ENCODE assay signal across 19 mouse cellular contexts in the genomic region with DNA sequence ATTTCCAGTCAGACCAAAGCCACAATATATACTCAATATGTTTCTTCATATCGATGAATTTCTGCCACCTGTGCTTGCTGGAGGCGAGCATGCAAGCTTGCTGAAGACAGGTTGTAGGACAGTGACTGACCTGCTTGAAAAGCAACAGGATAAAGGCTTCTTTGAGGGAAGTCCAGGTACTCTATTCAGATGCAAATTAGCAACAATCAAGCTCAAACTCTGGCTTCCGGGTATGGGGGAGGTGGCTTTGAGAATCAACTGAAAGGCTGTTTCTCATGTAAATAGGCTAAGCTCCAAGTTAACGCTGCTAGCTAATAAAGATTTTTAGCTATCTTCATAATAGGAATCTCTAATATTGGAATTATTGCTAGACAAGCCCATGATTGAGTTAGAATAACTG.
"Had no signal": no experiment of that assay in that cellular context is flagged by ENCODE, and none has a peak within 500 bp of the region (broad histone marks: within the 10 kb centered on the region; RNA-seq: fewer than 3 reads in every experiment).

No protein-coding gene starts in this region.

- H3K4me1 ChIP-seq: lung, embryonic 15.5 days; megakaryocyte, embryonic 14.5 days; midbrain, embryonic 13.5 days; midbrain, embryonic 15.5 days; neural tube, embryonic 13.5 days; neural tube, embryonic 15.5 days had no signal

- H3K9ac ChIP-seq: lung, embryonic 15.5 days; midbrain, embryonic 13.5 days; midbrain, embryonic 15.5 days; neural tube, embryonic 13.5 days; neural tube, embryonic 15.5 days had no signal

- H3K27ac ChIP-seq: lung, embryonic 15.5 days; macrophage; midbrain, embryonic 13.5 days; midbrain, embryonic 15.5 days; neural tube, embryonic 13.5 days; neural tube, embryonic 15.5 days had no signal

- H3K4me3 ChIP-seq: lung, embryonic 15.5 days; megakaryocyte, embryonic 14.5 days; midbrain, embryonic 13.5 days; midbrain, embryonic 15.5 days; myocyte; neural tube, embryonic 13.5 days; neural tube, embryonic 15.5 days had no signal

- DNase-seq: lung, adult 2 months; lung, postnatal 14 days; lung, postnatal 36 days; retina, postnatal 1 day; right cerebral cortex, adult 18-20 months; right cerebral cortex, postnatal 25 days; right cerebral cortex, postnatal 4 days; spleen, adult 18-20 months; thymus, adult 18-20 months; thymus, postnatal 14 days; thymus, postnatal 36 days had no signal

- H3K36me3 ChIP-seq: lung, embryonic 15.5 days; midbrain, embryonic 13.5 days; midbrain, embryonic 15.5 days; neural tube, embryonic 13.5 days; neural tube, embryonic 15.5 days had no signal

- H3K9me3 ChIP-seq: lung, embryonic 15.5 days; megakaryocyte, embryonic 14.5 days; midbrain, embryonic 13.5 days; midbrain, embryonic 15.5 days; neural tube, embryonic 13.5 days; neural tube, embryonic 15.5 days had no signal

- H3K27me3 ChIP-seq: lung, embryonic 15.5 days; megakaryocyte, embryonic 14.5 days; midbrain, embryonic 13.5 days; midbrain, embryonic 15.5 days; neural tube, embryonic 13.5 days; neural tube, embryonic 15.5 days had no signal
